Mouse (Mus musculus) embryonic facial prominence, embryonic 10.5 days (tissue): ENCODE measurements around the gene Svs2. TPM values are rescaled to one million over a fixed set of nuclear protein-coding genes. Genes with fewer than 3 reads are reported as not detected.
"Not testable (repeated sequence)": the region's sequence is repeated elsewhere in the genome, so short reads cannot be mapped to it uniquely, and the experiment has no call there.

Source experiments
- DNase-seq: peaks from one replicate; pipeline ENCODE4 v3.0.0-alpha.2; 2017; ENCODE audit warnings: low spot score
- H3K27ac ChIP-seq: fragments of 300-500 bp; sonication (generic); replicated peaks from 2 replicates; pipeline ENCODE4 v1.5.1; 2016; ENCODE audit warnings: mild to moderate bottlenecking
- H3K27me3 ChIP-seq: fragments of 300-500 bp; sonication (generic); replicated peaks from 2 replicates; pipeline ENCODE4 v1.6.1; 2016; ENCODE audit warnings: low read depth, mild to moderate bottlenecking; ENCODE audit not compliant: poor library complexity, severe bottlenecking
- H3K36me3 ChIP-seq: fragments of 300-500 bp; sonication (generic); replicated peaks from 2 replicates; pipeline ENCODE4 v1.6.1; 2016; ENCODE audit warnings: mild to moderate bottlenecking, moderate library complexity
- H3K4me1 ChIP-seq: fragments of 300-500 bp; sonication (generic); 2 replicates; pipeline ENCODE4 v1.6.1; 2016
- H3K4me3 ChIP-seq: fragments of 300-500 bp; sonication (generic); 2 replicates; pipeline ENCODE4 v1.5.1; 2016; ENCODE audit warnings: mild to moderate bottlenecking, moderate library complexity
- H3K9me3 ChIP-seq: fragments of 300-500 bp; sonication (generic); 2 replicates; pipeline ENCODE4 v1.6.1; 2016; ENCODE audit warnings: mild to moderate bottlenecking
- WGBS: fragments of 180-500 bp; shearing (Covaris S2); methylation state at CpG from one replicate; pipeline ENCODE4 v1.1.7; 2016; 5-methylcytosine and 5-hydroxymethylcytosine counted together
- polyA plus RNA-seq: library from polyadenylated mRNA; unstranded; fragments of >200 nt; fragmentation: Nextera tagmentation; extraction: Ambion mirVana; gene quantifications from 2 replicates; pipeline ENCODE4 v1.2.1, GENCODE M21; 2016

Svs2 gene
- not detected in 2 replicates for polyA plus RNA-seq

DNA sequence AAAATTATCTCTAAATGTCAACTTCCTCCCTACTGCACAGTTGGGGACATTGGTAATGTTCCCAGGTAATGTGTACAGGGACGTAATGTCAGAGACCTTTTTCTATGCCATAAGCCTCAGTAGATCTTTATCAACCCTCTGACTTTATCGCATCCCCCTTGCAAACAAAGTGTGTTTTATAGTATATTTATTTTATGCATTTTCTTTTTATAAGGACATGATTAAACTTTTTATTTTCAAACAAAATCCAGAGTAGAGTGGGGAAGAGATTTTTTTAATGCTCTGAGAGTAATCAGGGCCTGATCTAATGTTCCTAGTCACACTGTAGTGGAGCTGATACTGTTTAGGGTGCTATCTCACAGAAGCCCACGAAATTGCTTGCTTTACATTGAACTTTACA is at the start of gene Svs2:
Gene Svs2, minus strand, starts transcription at position 101 of the 400 bp plus-strand sequence.
- no peak within 1 kb of the TSS for H3K27ac ChIP-seq
- H3K27me3 ChIP-seq, result no peaks in the 10 kb centered on the region
- no peaks in the 10 kb centered on the region for H3K36me3 ChIP-seq
- no peak for DNase-seq
- H3K9me3 ChIP-seq, result 0 out of 2 replicates have a peak, but pooled peaks cover 2% of the 10 kb centered on the region
- H3K4me3 ChIP-seq, result no peak within 1 kb of the TSS
- WGBS, result 85% methylated on average over 3 of the region's 3 CpGs
- H3K4me1 ChIP-seq, result no peaks in the 10 kb centered on the region

DNA sequence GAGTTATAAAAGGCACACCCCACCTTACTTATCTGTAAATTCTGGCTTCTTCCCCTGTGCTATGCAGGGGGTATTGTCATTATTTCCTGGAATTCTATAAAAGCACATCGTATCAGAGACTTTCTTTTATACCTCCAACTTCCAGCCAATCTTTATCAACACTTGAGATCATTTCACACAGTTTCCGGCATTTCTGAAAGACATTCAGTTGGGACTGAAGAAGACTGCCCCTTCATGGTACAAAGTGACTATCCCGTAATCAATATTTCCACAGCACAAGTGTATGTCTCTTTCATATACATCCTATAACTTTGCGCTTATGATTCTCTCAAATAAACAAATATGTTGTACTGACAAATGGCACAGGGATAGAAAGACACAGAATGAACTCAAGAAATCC is 40.1 kb upstream of the Svs2 start, which contains the start of gene Svs4:
Gene Svs4, minus strand, starts transcription at position 101 of the 400 bp plus-strand sequence.
- Histone ChIP-seq H3K27ac (no peak within 1 kb of the TSS), H3K36me3 (no peaks in the 10 kb centered on the region), H3K4me1 (no peaks in the 10 kb centered on the region), H3K9me3 (no peaks in the 10 kb centered on the region), H3K4me3 (no peak within 1 kb of the TSS), H3K27me3 (no peaks in the 10 kb centered on the region)
- 94% methylated on average over 4 of the region's 4 CpGs for WGBS
- DNase-seq, result no peak

DNA sequence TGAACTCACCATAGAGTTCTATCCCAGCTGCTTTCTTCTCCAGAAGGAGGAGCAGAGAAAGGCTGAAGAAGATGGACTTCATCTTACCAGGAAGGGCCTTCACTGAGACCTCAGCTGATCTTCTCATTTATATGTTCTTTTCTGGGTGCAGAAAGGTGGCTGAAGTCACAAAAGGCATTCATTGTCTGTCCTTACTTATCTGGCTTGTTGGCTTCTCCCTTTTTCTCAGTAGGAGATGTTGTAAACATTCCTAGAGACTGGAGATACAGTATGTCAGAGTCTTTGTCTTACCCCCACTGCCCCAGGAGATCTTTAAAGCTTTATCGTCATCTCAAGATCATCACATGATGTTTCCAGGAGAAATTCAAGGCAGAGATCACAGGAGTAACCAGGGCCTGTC is 18.3 kb upstream of the Svs2 start, which contains the start of gene Svs3b:
Gene Svs3b, minus strand, starts transcription at position 101 of the 400 bp plus-strand sequence.
- H3K36me3 ChIP-seq, H3K27ac ChIP-seq, H3K27me3 ChIP-seq, H3K4me1 ChIP-seq, H3K4me3 ChIP-seq, DNase-seq, H3K9me3 ChIP-seq: not testable (repeated sequence)
- WGBS, result 89% methylated on average over 1 of the region's 1 CpGs

DNA sequence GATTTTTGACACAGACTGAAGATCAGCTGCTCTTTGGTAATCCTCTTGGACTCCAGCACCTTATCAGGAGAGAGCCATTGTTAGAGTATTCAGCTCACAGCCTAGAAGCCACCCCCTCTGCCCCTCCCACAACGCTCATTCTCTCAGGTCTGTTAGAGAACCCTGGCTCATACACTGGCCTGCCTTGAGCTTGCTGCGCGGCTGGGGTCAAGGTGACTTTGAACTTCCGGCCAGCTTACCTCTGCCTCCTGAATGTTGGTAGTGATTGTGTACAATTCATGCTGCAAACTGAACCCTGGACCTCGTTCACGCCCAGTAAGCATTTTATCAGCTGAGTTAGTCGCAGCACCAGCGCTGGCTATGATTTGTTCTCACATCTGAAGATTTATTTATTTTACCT is 5.6 kb downstream of the Svs2 start:
- Histone ChIP-seq H3K9me3 (no peaks in the 10 kb centered on the region), H3K4me1 (no peaks in the 10 kb centered on the region), H3K27ac (no peak overlapping the region), H3K36me3 (no peaks in the 10 kb centered on the region), H3K27me3 (no peaks in the 10 kb centered on the region), H3K4me3 (no peak overlapping the region)
- DNase-seq, result no peak
- WGBS, result 92% methylated on average over 8 of the region's 8 CpGs

DNA sequence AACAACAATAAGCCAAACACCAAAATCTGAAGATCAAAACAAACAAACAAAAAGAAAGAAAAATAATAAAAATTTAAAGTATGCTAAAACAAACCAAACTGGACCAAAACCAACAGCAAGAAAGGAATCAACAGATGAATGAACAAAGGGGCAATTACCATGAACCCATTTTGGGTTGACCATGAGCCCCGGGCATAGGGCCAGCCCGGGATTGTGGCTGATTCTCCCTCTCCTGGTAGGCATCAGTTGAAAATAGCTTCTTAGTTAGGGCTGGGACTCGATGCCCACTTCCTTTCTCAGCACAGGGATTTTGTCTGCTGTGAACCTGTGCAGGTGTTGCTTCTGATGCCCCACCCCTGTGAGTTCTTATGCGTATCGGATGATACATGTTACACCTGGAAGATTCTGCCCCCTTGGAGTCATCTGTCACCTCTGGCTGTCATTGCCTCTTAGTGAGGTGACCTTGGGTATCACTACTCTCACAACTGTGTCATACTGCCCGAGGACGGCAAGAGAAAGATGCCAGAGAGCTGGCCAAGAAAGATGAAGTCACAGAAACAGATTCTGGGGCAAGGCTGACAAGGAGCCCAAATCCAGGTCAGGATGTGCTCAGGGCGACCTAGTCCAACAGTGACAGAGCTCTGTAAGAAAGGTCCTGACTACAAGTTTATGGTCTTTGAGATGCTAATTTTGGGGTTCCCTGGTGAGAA is 9.8 kb downstream of the Svs2 start:
- H3K4me1 ChIP-seq, result no peaks in the 10 kb centered on the region
- H3K9me3 ChIP-seq, result no peaks in the 10 kb centered on the region
- no peaks in the 10 kb centered on the region for H3K36me3 ChIP-seq
- WGBS, result 84% methylated on average over 8 of the region's 8 CpGs
- no peak for DNase-seq
- H3K4me3 ChIP-seq, result no peak overlapping the region
- H3K27ac ChIP-seq, result no peak overlapping the region
- no peaks in the 10 kb centered on the region for H3K27me3 ChIP-seq

DNA sequence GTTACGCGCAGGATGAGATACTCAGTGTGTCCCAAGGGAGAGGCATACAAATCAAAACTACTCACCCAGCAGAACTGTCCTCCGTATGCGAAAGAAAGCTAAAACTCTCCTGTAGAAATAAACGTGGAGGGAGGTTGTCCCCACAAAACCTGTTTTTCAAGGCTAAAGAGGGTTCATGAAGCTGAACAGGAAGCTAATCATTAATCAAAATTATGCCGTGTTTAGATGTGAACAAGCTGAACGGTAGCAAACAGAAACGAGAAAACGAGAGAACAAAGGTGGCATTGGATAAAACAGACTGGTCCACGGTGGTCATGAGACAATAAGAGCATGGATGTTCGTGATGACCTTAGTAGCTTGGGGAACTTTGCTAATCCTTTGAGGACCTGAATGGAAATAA is 16.7 kb downstream of the Svs2 start, which contains the start of gene Wfdc15b:
Gene Wfdc15b, minus strand, starts transcription at position 139 of the 400 bp plus-strand sequence.
- no peak within 1 kb of the TSS for H3K4me3 ChIP-seq
- H3K36me3 ChIP-seq, result no peaks in the 10 kb centered on the region
- H3K9me3 ChIP-seq, result no peaks in the 10 kb centered on the region
- 82% methylated on average over 11 of the region's 11 CpGs for WGBS
- H3K4me1 ChIP-seq, result no peaks in the 10 kb centered on the region
- DNase-seq, result no peak
- no peaks in the 10 kb centered on the region for H3K27me3 ChIP-seq
- H3K27ac ChIP-seq, result no peak within 1 kb of the TSS

DNA sequence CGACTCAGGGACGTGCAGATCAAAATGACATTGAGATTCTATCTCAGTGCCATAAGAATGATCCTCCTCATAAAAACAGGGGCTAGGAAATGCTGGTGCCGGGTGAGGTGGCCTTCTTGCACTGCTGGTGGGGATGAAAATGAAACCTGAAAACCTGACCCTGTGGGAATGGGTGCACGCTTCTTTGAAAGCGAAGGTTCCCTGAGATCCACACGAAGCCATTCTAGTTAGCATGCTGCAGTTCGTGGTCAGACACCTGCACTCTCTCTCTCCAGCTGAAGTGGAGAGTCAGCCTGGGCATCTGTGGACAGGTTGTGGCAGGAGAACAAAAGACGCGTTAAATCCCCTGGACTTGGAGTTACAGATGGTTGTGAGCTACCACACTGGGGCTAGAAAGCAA is 19.0 kb downstream of the Svs2 start:
- H3K9me3 ChIP-seq, result no peaks in the 10 kb centered on the region
- H3K27me3 ChIP-seq, result no peaks in the 10 kb centered on the region
- H3K4me3 ChIP-seq, result no peak overlapping the region
- no peak for DNase-seq
- H3K27ac ChIP-seq, result no peak overlapping the region
- no peaks in the 10 kb centered on the region for H3K4me1 ChIP-seq
- no peaks in the 10 kb centered on the region for H3K36me3 ChIP-seq
- WGBS, result 88% methylated on average over 9 of the region's 9 CpGs

DNA sequence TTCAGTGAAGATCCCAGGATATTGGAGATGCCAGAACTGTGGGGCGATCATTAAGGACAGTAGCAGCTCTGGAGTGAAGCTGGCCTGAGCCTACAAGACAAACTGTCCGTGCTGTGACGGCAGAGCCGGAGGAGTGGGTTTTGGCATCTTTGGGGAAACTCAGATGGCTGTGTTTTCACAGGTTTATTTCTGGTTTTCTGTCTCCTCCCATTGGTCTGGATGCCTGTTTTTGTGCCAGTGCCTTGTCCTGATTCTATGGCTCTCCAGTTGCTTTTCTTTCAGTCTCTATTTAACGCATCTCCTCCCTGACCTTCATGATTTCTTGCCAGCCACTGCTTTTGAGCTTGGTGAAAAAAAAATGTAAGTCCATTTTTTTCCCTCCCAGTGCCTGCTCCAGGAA is 25.6 kb downstream of the Svs2 start:
- Histone ChIP-seq H3K4me1 (no peaks in the 10 kb centered on the region), H3K4me3 (no peak overlapping the region), H3K27ac (no peak overlapping the region), H3K36me3 (no peaks in the 10 kb centered on the region), H3K9me3 (no peaks in the 10 kb centered on the region), H3K27me3 (no peaks in the 10 kb centered on the region)
- 86% methylated on average over 5 of the region's 5 CpGs for WGBS
- DNase-seq, result no peak

DNA sequence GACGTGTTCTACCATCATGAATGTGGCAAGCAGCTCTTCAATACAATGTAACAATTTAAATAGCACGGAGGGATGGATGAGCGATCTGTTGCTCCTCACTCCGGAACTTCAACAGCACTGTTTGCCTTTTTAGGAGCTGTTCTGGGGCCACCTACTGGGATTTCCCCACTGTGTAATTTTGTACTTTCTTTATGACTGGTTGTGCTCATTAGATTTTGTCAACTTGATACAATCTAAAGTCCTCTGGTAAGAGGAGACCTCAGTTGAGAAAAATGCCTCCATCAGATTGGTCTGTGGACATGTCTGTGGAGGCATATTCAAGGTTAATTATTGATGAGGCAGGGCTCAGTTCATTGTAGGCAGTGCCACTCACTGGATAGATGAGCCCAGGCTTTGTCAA is 27.4 kb downstream of the Svs2 start:
- Histone ChIP-seq H3K4me3 (no peak overlapping the region), H3K4me1 (no peaks in the 10 kb centered on the region), H3K27ac (no peak overlapping the region), H3K9me3 (no peaks in the 10 kb centered on the region), H3K27me3 (no peaks in the 10 kb centered on the region), H3K36me3 (no peaks in the 10 kb centered on the region)
- DNase-seq, result no peak
- WGBS, result 89% methylated on average over 4 of the region's 4 CpGs

DNA sequence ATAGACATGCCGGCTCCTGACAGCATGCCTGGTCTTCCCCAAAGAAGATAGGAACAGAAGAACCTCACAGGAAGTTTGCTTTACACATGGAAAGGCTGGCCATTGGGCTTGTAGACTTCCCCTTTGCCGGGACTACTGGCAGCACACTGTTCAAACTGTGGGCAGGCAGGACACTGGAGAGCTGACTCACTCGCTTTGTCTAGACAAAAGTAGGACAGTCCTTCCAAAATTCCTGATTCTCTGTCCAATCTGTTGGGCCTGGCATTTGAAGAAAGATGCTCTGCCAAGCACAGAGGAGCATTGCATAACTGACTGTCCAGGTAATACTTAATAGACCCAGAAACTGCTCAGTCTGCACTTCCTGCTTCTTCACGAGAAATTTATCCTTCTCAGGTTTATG is 31.6 kb downstream of the Svs2 start:
- no peaks in the 10 kb centered on the region for H3K9me3 ChIP-seq
- H3K4me3 ChIP-seq, result no peak overlapping the region
- H3K27ac ChIP-seq, result no peak overlapping the region
- DNase-seq, result no peak
- no peaks in the 10 kb centered on the region for H3K36me3 ChIP-seq
- 79% methylated on average over 4 of the region's 4 CpGs for WGBS
- H3K27me3 ChIP-seq, result no peaks in the 10 kb centered on the region
- H3K4me1 ChIP-seq, result no peaks in the 10 kb centered on the region

DNA sequence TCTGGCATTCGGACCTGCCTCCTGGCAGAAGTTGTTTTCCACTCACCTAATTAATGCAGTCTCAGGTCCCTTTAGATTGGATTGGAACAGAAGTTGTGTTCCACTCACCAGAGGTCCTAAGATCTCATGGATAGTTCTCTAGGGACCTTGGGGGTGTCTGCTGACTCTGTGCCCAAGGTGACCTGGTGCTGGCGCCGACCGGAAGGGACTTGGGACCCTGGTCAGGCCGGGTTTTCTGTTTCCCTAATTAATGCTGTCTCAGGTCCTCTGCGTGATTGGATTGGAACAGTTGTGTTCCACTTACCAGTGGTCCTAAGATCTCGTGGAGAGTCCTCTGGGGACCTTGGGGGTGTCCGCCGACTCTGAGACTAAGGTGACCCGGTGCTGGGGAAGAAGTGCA is 32.3 kb downstream of the Svs2 start:
- not testable (repeated sequence) for H3K9me3 ChIP-seq, H3K4me3 ChIP-seq, H3K27ac ChIP-seq, H3K4me1 ChIP-seq, DNase-seq, H3K36me3 ChIP-seq, H3K27me3 ChIP-seq
- 90% methylated on average over 10 of the region's 10 CpGs for WGBS

DNA sequence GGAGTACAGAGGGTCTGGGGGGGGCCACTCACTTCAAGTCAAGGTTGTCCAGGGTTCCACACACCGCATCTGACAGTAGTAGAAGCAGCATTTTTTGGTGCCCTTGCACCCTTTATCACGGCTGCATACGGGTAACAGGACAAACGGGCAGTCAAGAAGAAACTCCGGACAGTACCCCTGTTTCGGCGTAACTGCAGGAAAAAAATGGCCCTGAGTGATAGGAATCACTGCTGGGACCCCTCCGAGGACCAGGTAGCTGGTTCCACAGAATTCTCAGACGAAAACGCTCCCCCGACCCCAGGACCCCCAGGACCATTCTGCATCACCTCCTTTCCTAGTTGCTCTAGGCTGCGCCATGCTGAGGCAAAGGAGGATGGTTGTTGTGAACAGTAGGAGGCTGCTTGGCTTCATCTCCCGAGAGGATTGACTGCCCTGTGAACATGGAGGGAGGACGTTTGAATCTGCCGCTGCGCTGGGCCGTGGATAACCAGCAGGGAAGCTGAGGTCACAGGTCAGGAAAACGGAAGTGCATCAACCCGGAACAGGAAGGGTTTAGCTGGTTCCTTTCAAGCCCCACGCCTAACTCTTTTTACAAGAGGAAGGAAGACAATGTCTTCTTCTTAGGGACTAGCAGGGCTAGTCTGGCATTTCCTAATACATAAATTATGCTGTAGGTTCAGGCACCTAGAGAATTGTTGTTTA is 38.5 kb downstream of the Svs2 start, which contains the start of gene Wfdc15a:
Gene Wfdc15a, minus strand, starts transcription at position 505 of the 702 bp plus-strand sequence.
- Histone ChIP-seq H3K27me3 (no peaks in the 10 kb centered on the region), H3K9me3 (no peaks in the 10 kb centered on the region), H3K4me3 (no peak within 1 kb of the TSS), H3K27ac (no peak within 1 kb of the TSS), H3K4me1 (no peaks in the 10 kb centered on the region), H3K36me3 (no peaks in the 10 kb centered on the region)
- WGBS, result 75% methylated on average over 20 of the region's 20 CpGs
- DNase-seq, result no peak

DNA sequence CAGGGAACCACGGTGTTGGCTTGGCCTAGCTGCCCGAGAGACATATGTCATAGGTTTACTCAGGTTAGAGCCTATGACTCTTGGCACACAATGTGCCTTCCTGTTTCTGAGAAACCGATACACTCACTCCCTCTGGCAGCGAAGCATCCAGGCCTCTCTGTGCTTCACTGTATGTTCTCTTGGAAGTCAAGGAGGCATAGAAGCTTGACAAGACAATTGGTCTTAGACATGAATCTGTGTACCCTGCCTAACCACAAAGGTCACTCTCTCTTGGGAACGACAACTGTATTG is 41.6 kb downstream of the Svs2 start:
- H3K9me3 ChIP-seq, result no peaks in the 10 kb centered on the region
- no peak for DNase-seq
- no peaks in the 10 kb centered on the region for H3K27me3 ChIP-seq
- no peak overlapping the region for H3K4me3 ChIP-seq
- no peaks in the 10 kb centered on the region for H3K36me3 ChIP-seq
- H3K27ac ChIP-seq, result no peak overlapping the region
- WGBS, result 83% methylated on average over 5 of the region's 5 CpGs
- H3K4me1 ChIP-seq, result no peaks in the 10 kb centered on the region
